Mouse (Mus musculus) cerebellum, adult (tissue): ENCODE data around the gene Vmn1r172.
"Not testable (repeated sequence)": the region's sequence is repeated elsewhere in the genome, so short reads cannot be mapped to it uniquely, and the experiment has no call there.

Experiments used
- ATAC-seq: cut with Nextera tagmentation; 2 replicates; pipeline ENCODE4 v1.9.2; 2017; ENCODE audit warnings: mild to moderate bottlenecking, moderate library complexity, mixed read lengths; ENCODE audit not compliant: insufficient number of reproducible peaks, low FRiP score, low TSS enrichment

The Vmn1r172 gene

GRCm38 (mm10) chr7:23658016-23658415, at the start of gene Vmn1r172:
TSS of gene Vmn1r172 (plus strand) at chr7:23658316.
- no peak for ATAC-seq

GRCm38 (mm10) chr7:23630422-23630821, 27.7 kb upstream of the Vmn1r172 start, which contains the start of gene Vmn1r171:
TSS of gene Vmn1r171 (plus strand) at chr7:23630722.
- no peak for ATAC-seq

GRCm38 (mm10) chr7:23700403-23700802, 42.3 kb downstream of the Vmn1r172 start, which contains the start of gene Vmn1r173:
TSS of gene Vmn1r173 (plus strand) at chr7:23700703.
- ATAC-seq: not testable (repeated sequence)
